Mouse (Mus musculus) kidney, postnatal 0 days (tissue): ENCODE measurements at regions not wholly inside any gene's neighbourhood (a gene's known extent, or its start where the extent isn't known, plus 50 kb on each side); places are given as distances from the start of the nearest gene placed in this dataset.
A peak's percentile ranks its signal among the peaks of the same experiment; 100 is the strongest.

Experiments
- ATAC-seq: fragments of 200-750 bp; cut with Nextera tagmentation; replicated peaks from 2 replicates; pipeline ENCODE4 v1.8.0; 2017; ENCODE audit warnings: low read depth, moderate number of reproducible peaks, moderate TSS enrichment, moderate library complexity; ENCODE audit not compliant: low FRiP score
- DNase-seq: peaks from one replicate; pipeline ENCODE4 v3.0.0-alpha.2; 2016; ENCODE audit warnings: low spot score
- H3K27ac ChIP-seq: fragments of 300-500 bp; sonication (generic); 2 replicates; pipeline ENCODE4 v1.5.1; 2014; ENCODE audit warnings: mild to moderate bottlenecking
- H3K27me3 ChIP-seq: fragments of 300-500 bp; sonication (generic); 2 replicates; pipeline ENCODE4 v1.6.1; 2014; ENCODE audit warnings: low read length, mixed read lengths; ENCODE audit not compliant: insufficient read depth
- H3K36me3 ChIP-seq: fragments of 300-500 bp; sonication (generic); 2 replicates; pipeline ENCODE4 v1.6.1; 2014; ENCODE audit warnings: low read length, mixed read lengths; ENCODE audit not compliant: insufficient read depth
- H3K4me1 ChIP-seq: fragments of 300-500 bp; sonication (generic); replicated peaks from 2 replicates; pipeline ENCODE4 v1.6.1; 2014; ENCODE audit warnings: antibody characterized with exemption, low read length, mixed read lengths; ENCODE audit not compliant: insufficient read depth
- H3K4me2 ChIP-seq: fragments of 300-500 bp; sonication (generic); 2 replicates; pipeline ENCODE4 v1.6.1; 2014; ENCODE audit warnings: mild to moderate bottlenecking, low read length, moderate library complexity, mixed read lengths
- H3K4me3 ChIP-seq: fragments of 300-500 bp; sonication (generic); replicated peaks from 2 replicates; pipeline ENCODE4 v1.5.1; 2014; ENCODE audit warnings: low read depth, low read length
- H3K9ac ChIP-seq: fragments of 300-500 bp; sonication (generic); 2 replicates; pipeline ENCODE4 v1.6.1; 2014; ENCODE audit warnings: low read depth, low read length
- H3K9me3 ChIP-seq: fragments of 300-500 bp; sonication (generic); replicated peaks from 2 replicates; pipeline ENCODE4 v1.6.1; 2016; ENCODE audit warnings: low read length, inconsistent platforms, mixed read lengths
- CTCF ChIP-seq: IDR thresholded peaks from 2 replicates; pipeline ENCODE4 v1.5.1; 2016; ENCODE audit warnings: antibody characterized with exemption, low read depth, mild to moderate bottlenecking, moderate library complexity
- WGBS: fragments of 180-500 bp; shearing (Covaris S2); extraction: QIAGEN DNeasy Blood & Tissue Kit; methylation state at CpG from one replicate; pipeline ENCODE4 v1.1.7; 2014; 5-methylcytosine and 5-hydroxymethylcytosine counted together

DNA sequence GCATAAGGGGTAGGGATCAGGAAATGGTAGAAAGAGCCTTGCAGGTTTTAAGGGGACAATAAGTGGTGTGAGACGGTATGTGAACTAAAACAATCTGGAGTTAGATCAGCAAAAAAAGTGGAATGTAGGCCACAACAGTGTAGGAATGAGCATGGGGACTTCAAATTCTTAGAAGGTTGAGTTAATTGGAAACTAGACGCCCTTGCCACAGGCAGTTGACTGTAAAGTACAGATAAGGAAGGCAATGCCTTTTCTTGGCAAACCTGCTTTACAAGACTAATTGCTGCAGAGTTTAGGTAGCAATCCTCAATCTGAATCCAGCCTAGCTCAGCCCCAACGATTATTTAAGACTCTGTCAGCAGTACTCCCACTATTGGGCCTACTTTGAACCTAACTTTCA is 206.8 kb upstream of the Gm28363 start:
- Histone ChIP-seq H3K27me3 (no peaks in the 10 kb centered on the region), H3K9ac (no peak overlapping the region), H3K4me2 (no peak overlapping the region), H3K4me3 (no peak overlapping the region), H3K27ac (0 out of 2 replicates have a peak overlapping the region, but pooled peaks have one; percentile 50), H3K36me3 (no peaks in the 10 kb centered on the region), H3K4me1 (no peaks in the 10 kb centered on the region), H3K9me3 (no peaks in the 10 kb centered on the region)
- TF ChIP-seq CTCF: no peak
- DNase-seq (peak; percentile 13), ATAC-seq (no peak; the same call in 1 of the 2 replicates)
- 53% methylated on average over 3 of the region's 3 CpGs for WGBS

GRCm38 (mm10) chr1:117497003-117497402 is 199.9 kb upstream of the Gm28363 start:
- no peaks in the 10 kb centered on the region for H3K9me3 ChIP-seq
- DNase-seq (no peak), ATAC-seq (no peak)
- no peaks in the 10 kb centered on the region for H3K27me3 ChIP-seq
- no peak overlapping the region for H3K9ac ChIP-seq
- H3K27ac ChIP-seq: no peak overlapping the region
- no peak overlapping the region for H3K4me3 ChIP-seq
- H3K4me2 ChIP-seq: no peak overlapping the region
- no peaks in the 10 kb centered on the region for H3K36me3 ChIP-seq
- no peak for TF ChIP-seq CTCF
- H3K4me1 ChIP-seq: no peaks in the 10 kb centered on the region

DNA sequence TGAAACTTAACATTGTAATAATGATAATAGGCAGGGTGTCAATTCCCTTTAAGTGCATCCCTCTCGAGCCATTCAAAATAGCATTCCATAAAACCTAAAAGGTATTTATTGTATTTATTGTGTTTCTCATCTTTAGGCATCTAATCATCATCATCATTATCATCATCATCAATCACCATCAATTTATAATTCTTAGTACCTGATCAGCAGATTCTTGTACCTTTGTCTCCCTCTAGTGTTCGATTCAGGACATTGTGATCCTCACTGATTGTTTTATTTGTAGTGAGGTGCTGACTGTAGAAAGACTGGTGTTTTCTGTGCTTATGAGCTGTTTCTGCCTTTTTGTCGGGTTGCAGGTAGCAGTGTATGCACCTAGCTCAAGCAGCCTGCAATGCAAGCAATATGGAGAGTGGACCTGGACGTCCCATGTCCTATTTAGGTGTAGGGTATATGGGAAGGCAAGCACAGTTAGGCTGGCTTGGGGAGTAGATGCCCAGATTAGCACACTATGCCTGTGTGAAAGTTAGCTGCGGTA is 177.4 kb upstream of the Gm28363 start:
- Histone ChIP-seq H3K9me3 (no peaks in the 10 kb centered on the region), H3K4me2 (no peak overlapping the region), H3K4me1 (no peaks in the 10 kb centered on the region), H3K27ac (no peak overlapping the region), H3K9ac (no peak overlapping the region), H3K4me3 (no peak overlapping the region), H3K36me3 (no peaks in the 10 kb centered on the region), H3K27me3 (no peaks in the 10 kb centered on the region)
- TF ChIP-seq CTCF: peak; percentile 73
- ATAC-seq (no peak), DNase-seq (peak; percentile 34)
- 17% methylated on average over 5 of the region's 5 CpGs for WGBS
